In genomic region chr7:96644205-96644531, GRCm38 (mm10) we compare ENCODE assay signal across 9 mouse cellular contexts.
DNase-seq lines count a peak whose midpoint lies in the region; ATAC-seq and TF ChIP-seq lines count a peak whose summit lies in the region.
"Had no signal": no experiment of that assay in that cellular context is flagged by ENCODE, and none has a peak within 500 bp of the region (broad histone marks: within the 10 kb centered on the region; RNA-seq: fewer than 3 reads in every experiment).

No protein-coding gene starts in this region.

- H3K4me1 ChIP-seq in lung, embryonic 14.5 days (ENCODE audit: insufficient read depth) = 0 out of 2 replicates have a peak, but pooled peaks cover 4% of the 10 kb centered on the region
- H3K4me1 ChIP-seq in forebrain, embryonic 13.5 days = peaks cover 52% of the 10 kb centered on the region
- H3K4me1 ChIP-seq in intestine, postnatal 0 days (replicated peaks; ENCODE audit: control insufficient read depth, insufficient read depth, low read length) = no peaks in the 10 kb centered on the region
- peaks cover 5% of the 10 kb centered on the region; the same call in 1 of the 2 replicates for H3K4me1 ChIP-seq in stomach, embryonic 14.5 days (ENCODE audit: control insufficient read depth, insufficient read depth, low read length)

- intact Hi-C loops in left cerebral cortex, postnatal 25 days (cut with DNase I) = no loop called here
- intact Hi-C loops in gastrocnemius, postnatal 14 days (cut with DNase I; ENCODE audit: low total_unique reads) = no loop called here

- peak; percentile 62 for ATAC-seq in lung, embryonic 14.5 days (ENCODE audit: insufficient read depth)
- peak; percentile 70 for ATAC-seq in forebrain, embryonic 13.5 days
- no peak for ATAC-seq in intestine, postnatal 0 days
- ATAC-seq in stomach, embryonic 14.5 days (ENCODE audit: insufficient number of reproducible peaks, insufficient read depth, low FRiP score, low read depth) = no peak; the same call in 1 of the 2 replicates

- H3K27me3 ChIP-seq in lung, embryonic 14.5 days (ENCODE audit: insufficient read depth, low read length) = no peaks in the 10 kb centered on the region
- H3K27me3 ChIP-seq in forebrain, embryonic 13.5 days = peaks cover 50% of the 10 kb centered on the region
- H3K27me3 ChIP-seq in intestine, postnatal 0 days (replicated peaks; ENCODE audit: control insufficient read depth, insufficient read depth, low read length) = no peaks in the 10 kb centered on the region
- H3K27me3 ChIP-seq in stomach, embryonic 14.5 days (ENCODE audit: control insufficient read depth, insufficient read depth, low read length) = no peaks in the 10 kb centered on the region

- peak overlapping the region; percentile 33 for H3K4me3 ChIP-seq in lung, embryonic 14.5 days (ENCODE audit: low read depth, low read length)
- H3K4me3 ChIP-seq in forebrain, embryonic 13.5 days = peak overlapping the region; percentile 40
- H3K4me3 ChIP-seq in intestine, postnatal 0 days (ENCODE audit: low read depth, low read length) = no peak overlapping the region
- peak overlapping the region; percentile 25 for H3K4me3 ChIP-seq in stomach, embryonic 14.5 days (ENCODE audit: low read depth, low read length)
- H3K4me3 ChIP-seq: myocyte had no signal

- TF ChIP-seq CTCF in lung, embryonic 14.5 days (IDR thresholded peaks at IDR 0.05; ENCODE audit: low read depth) = no peak
- no peak for TF ChIP-seq CTCF in intestine, postnatal 0 days (IDR thresholded peaks at IDR 0.05; ENCODE audit: low read depth)

- H3K9ac ChIP-seq in lung, embryonic 14.5 days = peak overlapping the region; percentile 23
- peak overlapping the region; percentile 60; the same call in 1 of the 2 replicates for H3K9ac ChIP-seq in forebrain, embryonic 13.5 days
- no peak overlapping the region for H3K9ac ChIP-seq in intestine, postnatal 0 days (ENCODE audit: low read depth, low read length)
- H3K9ac ChIP-seq in stomach, embryonic 14.5 days (replicated peaks; ENCODE audit: low read depth, low read length) = no peak overlapping the region

- H3K4me2 ChIP-seq in lung, embryonic 14.5 days = peak overlapping the region; percentile 69
- H3K4me2 ChIP-seq in forebrain, embryonic 13.5 days = peak overlapping the region; percentile 69
- 0 out of 2 replicates have a peak overlapping the region, but pooled peaks have one; percentile 54 for H3K4me2 ChIP-seq in intestine, postnatal 0 days (replicated peaks; ENCODE audit: low read depth)
- H3K4me2 ChIP-seq in stomach, embryonic 14.5 days (replicated peaks; ENCODE audit: low read depth, low read length) = peak overlapping the region; percentile 60

- WGBS in lung, embryonic 14.5 days = 6% methylated on average over 7 of the region's 7 CpGs
- WGBS in forebrain, embryonic 13.5 days = 2% methylated on average over 7 of the region's 7 CpGs
- WGBS in intestine, postnatal 0 days = 15% methylated on average over 7 of the region's 7 CpGs
- 8% methylated on average over 7 of the region's 7 CpGs for WGBS in stomach, embryonic 14.5 days

- DNase-seq in lung, embryonic 14.5 days = no peak
- no peak for DNase-seq in lung, postnatal 36 days
- DNase-seq in left cerebral cortex, postnatal 25 days (ENCODE audit: low spot score in 2 of 2) = no peak
- DNase-seq in gastrocnemius, postnatal 14 days = no peak
- DNase-seq: layer of hippocampus, postnatal 36 days had no signal

- no peaks in the 10 kb centered on the region for H3K36me3 ChIP-seq in lung, embryonic 14.5 days (ENCODE audit: insufficient read depth)
- no peaks in the 10 kb centered on the region for H3K36me3 ChIP-seq in forebrain, embryonic 13.5 days (ENCODE audit: poor library complexity, severe bottlenecking)
- H3K36me3 ChIP-seq in intestine, postnatal 0 days (ENCODE audit: control insufficient read depth, insufficient read depth) = no peaks in the 10 kb centered on the region
- H3K36me3 ChIP-seq in stomach, embryonic 14.5 days (ENCODE audit: control insufficient read depth, insufficient read depth, low read length) = no peaks in the 10 kb centered on the region

- no peaks in the 10 kb centered on the region for H3K9me3 ChIP-seq in lung, embryonic 14.5 days (ENCODE audit: low read depth, low read length)
- no peaks in the 10 kb centered on the region for H3K9me3 ChIP-seq in forebrain, embryonic 13.5 days (replicated peaks)
- no peaks in the 10 kb centered on the region for H3K9me3 ChIP-seq in intestine, postnatal 0 days (ENCODE audit: control insufficient read depth)
- no peaks in the 10 kb centered on the region for H3K9me3 ChIP-seq in stomach, embryonic 14.5 days (ENCODE audit: control insufficient read depth, low read depth, low read length)

- no peak overlapping the region for H3K27ac ChIP-seq in lung, embryonic 14.5 days (ENCODE audit: low read depth)
- H3K27ac ChIP-seq in forebrain, embryonic 13.5 days = no peak overlapping the region; the same call in 1 of the 2 replicates
- H3K27ac ChIP-seq in intestine, postnatal 0 days (ENCODE audit: low read depth, low read length) = no peak overlapping the region
- no peak overlapping the region for H3K27ac ChIP-seq in stomach, embryonic 14.5 days (ENCODE audit: low read length)

Comparison
In these comparisons a context has a peak if more than half of its experiments do, and no peak if none do; other contexts are left out.
1. ATAC-seq: peak in lung, embryonic 14.5 days (single experiment) and forebrain, embryonic 13.5 days (single experiment); none in intestine, postnatal 0 days (single experiment) and stomach, embryonic 14.5 days (single experiment).
2. H3K9ac ChIP-seq: peak in lung, embryonic 14.5 days (single experiment) and forebrain, embryonic 13.5 days (single experiment); none in intestine, postnatal 0 days (single experiment) and stomach, embryonic 14.5 days (single experiment).
3. Peak in every context shown above with its lines, with median percentiles within 50 percentile points of each other: H3K4me2 ChIP-seq.